Mouse (Mus musculus): ENCODE results near the gene Sdad1. TPM values are rescaled to one million over a fixed set of nuclear protein-coding genes. Genes with fewer than 3 reads are reported as not detected.
A peak's percentile ranks its signal among the peaks of the same experiment; 100 is the strongest.

The Sdad1 gene
- polyA plus RNA-seq, 1 experiment, result 6.1 TPM

DNA sequence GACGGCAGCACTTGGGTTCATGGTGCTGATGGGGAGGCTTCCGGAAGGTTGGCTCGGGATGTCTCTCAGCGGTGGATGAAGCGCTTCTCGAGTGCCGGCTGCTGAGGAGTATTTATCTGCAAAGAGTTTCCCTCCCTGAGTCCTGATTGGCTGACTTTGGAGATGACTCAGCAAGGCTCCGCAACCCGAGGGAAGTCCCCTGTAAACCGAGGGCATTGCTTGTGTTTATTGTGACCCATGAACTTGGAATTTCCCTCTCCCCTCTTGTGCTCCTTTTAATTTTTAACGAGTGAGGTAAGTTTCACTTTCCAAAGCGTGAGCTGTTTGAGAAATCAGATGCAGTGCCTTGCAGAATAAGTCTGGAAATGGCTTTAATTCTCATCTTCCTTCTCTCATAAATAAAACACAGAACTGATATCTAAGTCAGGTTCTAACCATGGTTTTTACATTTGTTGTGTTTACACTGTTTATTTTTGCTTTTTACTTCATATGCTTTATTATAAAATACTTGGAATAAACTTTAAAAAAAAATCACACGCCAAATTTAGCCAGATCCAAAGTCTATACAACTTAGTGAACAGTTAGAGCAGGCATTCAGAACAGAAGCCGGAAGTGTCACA, 38.6 kb upstream of the Sdad1 start, which contains the start of gene Cxcl10:
Gene Cxcl10 (minus strand): TSS at position 96 of the 620 bp plus-strand sequence.
- peak; percentile 91 for DNase-seq
- Histone ChIP-seq H3K27me3 (replicated peaks; ENCODE audit: control insufficient read depth, insufficient read depth, low read length) (no peaks in the 10 kb centered on the region), H3K4me1 (ENCODE audit: control insufficient read depth, insufficient read depth, low read length) (peaks cover 13% of the 10 kb centered on the region; the same call in 1 of the 2 replicates), H3K27ac (ENCODE audit: insufficient read depth, low read depth, low read length) (peak within 1 kb of the TSS; percentile 51; the same call in 1 of the 2 replicates), H3K36me3 (ENCODE audit: control insufficient read depth, insufficient read depth, low read length) (no peaks in the 10 kb centered on the region), H3K4me3 (ENCODE audit: insufficient read depth, low read depth, low read length) (peak within 1 kb of the TSS; percentile 29)
- TF ChIP-seq POLR2A (IDR thresholded peaks at IDR 0.05; ENCODE audit: low read depth, low read length) (no peak), CTCF (conservative IDR thresholded peaks at IDR 0.05; ENCODE audit: insufficient read depth, insufficient read length, low read depth, low read length) (no peak)
- 4% methylated on average over 14 of the region's 14 CpGs for WGBS

DNA sequence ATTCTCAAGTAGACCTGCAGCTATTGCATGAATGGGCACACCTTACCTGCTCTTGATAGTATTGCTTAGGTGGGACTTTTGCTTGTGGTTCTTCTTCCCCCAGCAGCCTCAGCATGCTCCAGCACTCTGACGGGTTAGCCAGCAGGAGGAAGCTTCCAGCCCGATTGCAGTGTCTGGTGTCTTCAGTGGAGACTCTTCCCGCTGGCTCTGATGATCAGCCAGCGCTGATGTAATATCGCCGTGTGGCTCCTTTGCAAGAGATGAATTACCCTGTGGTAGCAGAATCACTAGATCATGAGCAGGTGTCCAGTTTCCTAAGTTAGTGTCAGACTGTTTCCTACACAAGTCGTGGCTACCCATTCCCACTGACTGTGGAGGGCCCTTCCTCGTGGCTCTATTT, 34.7 kb upstream of the Sdad1 start:
- H3K36me3 ChIP-seq (ENCODE audit: control insufficient read depth, insufficient read depth, low read length), result no peaks in the 10 kb centered on the region
- no peak overlapping the region for H3K4me3 ChIP-seq (ENCODE audit: insufficient read depth, low read depth, low read length)
- TF ChIP-seq CTCF (conservative IDR thresholded peaks at IDR 0.05; ENCODE audit: insufficient read depth, insufficient read length, low read depth, low read length), result no peak
- TF ChIP-seq POLR2A (IDR thresholded peaks at IDR 0.05; ENCODE audit: low read depth, low read length), result no peak
- H3K27me3 ChIP-seq (replicated peaks; ENCODE audit: control insufficient read depth, insufficient read depth, low read length), result no peaks in the 10 kb centered on the region
- H3K27ac ChIP-seq (ENCODE audit: insufficient read depth, low read depth, low read length), result no peak overlapping the region
- peaks cover 6% of the 10 kb centered on the region; the same call in 1 of the 2 replicates for H3K4me1 ChIP-seq (ENCODE audit: control insufficient read depth, insufficient read depth, low read length)
- no peak for DNase-seq
- WGBS, result 79% methylated on average over 8 of the region's 8 CpGs

DNA sequence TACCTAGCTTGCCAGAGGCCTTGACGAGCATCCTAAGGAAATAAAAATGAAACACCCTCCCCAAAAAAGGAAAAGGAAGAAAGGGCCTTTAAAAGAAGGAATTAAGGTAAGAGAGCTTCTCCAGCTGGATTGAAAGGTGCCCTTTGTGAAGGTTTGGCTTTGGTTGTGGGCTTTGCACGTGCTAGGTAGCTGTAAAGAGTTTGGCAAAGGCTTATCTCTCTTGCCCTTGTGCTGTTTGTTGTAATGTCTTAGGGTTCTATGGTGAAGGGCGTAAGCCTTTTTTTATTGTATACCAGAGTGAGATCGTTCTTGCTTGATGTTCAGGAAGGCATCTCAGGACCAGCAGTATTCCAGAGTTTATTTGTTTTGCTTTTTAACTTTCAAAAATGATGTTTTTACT, 30.3 kb upstream of the Sdad1 start:
- Histone ChIP-seq H3K27me3 (replicated peaks; ENCODE audit: control insufficient read depth, insufficient read depth, low read length) (no peaks in the 10 kb centered on the region), H3K27ac (ENCODE audit: insufficient read depth, low read depth, low read length) (no peak overlapping the region), H3K36me3 (ENCODE audit: control insufficient read depth, insufficient read depth, low read length) (no peaks in the 10 kb centered on the region), H3K4me3 (ENCODE audit: insufficient read depth, low read depth, low read length) (no peak overlapping the region), H3K4me1 (ENCODE audit: control insufficient read depth, insufficient read depth, low read length) (no peaks in the 10 kb centered on the region)
- TF ChIP-seq POLR2A (IDR thresholded peaks at IDR 0.05; ENCODE audit: low read depth, low read length) (no peak), CTCF (conservative IDR thresholded peaks at IDR 0.05; ENCODE audit: insufficient read depth, insufficient read length, low read depth, low read length) (no peak)
- DNase-seq, result no peak
- 66% methylated on average over 4 of the region's 4 CpGs for WGBS

DNA sequence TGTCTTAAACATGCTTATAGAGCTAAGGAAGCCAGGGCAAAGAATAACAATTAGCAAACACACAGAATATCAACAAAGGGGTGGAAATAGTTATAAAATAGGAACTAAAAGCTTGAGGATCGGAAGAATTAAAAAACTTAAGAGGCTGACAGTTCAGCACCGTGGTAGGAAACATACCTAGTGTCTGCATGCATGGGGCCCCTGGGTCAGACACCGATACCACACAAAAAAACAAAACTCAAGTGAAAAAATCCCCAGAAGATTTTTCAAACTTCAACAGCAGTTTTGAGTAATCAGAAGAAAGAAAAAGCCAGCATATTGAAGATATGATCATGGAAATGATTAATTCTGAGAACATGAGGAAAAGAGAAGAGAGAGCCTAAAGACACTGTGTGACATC, 26.5 kb upstream of the Sdad1 start:
- no peak for DNase-seq
- H3K4me1 ChIP-seq (ENCODE audit: control insufficient read depth, insufficient read depth, low read length), result no peaks in the 10 kb centered on the region
- no peaks in the 10 kb centered on the region for H3K36me3 ChIP-seq (ENCODE audit: control insufficient read depth, insufficient read depth, low read length)
- TF ChIP-seq POLR2A (IDR thresholded peaks at IDR 0.05; ENCODE audit: low read depth, low read length) (no peak), CTCF (conservative IDR thresholded peaks at IDR 0.05; ENCODE audit: insufficient read depth, insufficient read length, low read depth, low read length) (no peak)
- no peaks in the 10 kb centered on the region for H3K27me3 ChIP-seq (replicated peaks; ENCODE audit: control insufficient read depth, insufficient read depth, low read length)
- no peak overlapping the region for H3K27ac ChIP-seq (ENCODE audit: insufficient read depth, low read depth, low read length)
- WGBS, result 72% methylated on average over 3 of the region's 3 CpGs
- H3K4me3 ChIP-seq (ENCODE audit: insufficient read depth, low read depth, low read length), result no peak overlapping the region

DNA sequence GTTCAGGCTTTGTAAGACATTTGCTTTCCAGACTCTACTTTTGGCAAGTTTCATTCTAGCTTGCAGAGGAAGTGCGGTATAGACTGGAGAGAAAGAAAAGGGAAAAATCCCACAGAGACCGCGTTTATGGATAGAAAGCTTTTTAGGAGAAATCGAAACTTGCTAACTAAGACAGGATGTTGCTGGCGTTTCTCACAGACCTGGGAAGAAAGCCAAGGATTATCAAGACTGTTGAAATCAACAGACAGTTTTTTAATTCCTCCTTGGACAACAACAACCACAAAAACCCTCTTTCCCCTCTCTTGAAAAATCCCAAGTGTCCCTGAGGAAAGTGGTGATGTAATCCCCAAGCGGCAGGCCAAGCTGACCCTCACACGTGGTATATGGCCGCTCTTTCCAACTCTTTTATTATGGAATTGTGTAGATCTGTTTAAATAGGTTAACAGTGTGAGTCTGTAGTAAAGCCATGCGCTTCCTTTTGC, 22.1 kb upstream of the Sdad1 start:
- 0 out of 2 replicates have a peak overlapping the region, but pooled peaks have one; percentile 10 for H3K4me3 ChIP-seq (ENCODE audit: insufficient read depth, low read depth, low read length)
- no peaks in the 10 kb centered on the region for H3K36me3 ChIP-seq (ENCODE audit: control insufficient read depth, insufficient read depth, low read length)
- H3K27ac ChIP-seq (ENCODE audit: insufficient read depth, low read depth, low read length), result peak overlapping the region; percentile 89
- H3K4me1 ChIP-seq (ENCODE audit: control insufficient read depth, insufficient read depth, low read length), result no peaks in the 10 kb centered on the region
- WGBS, result 58% methylated on average over 9 of the region's 9 CpGs
- no peaks in the 10 kb centered on the region; the same call in 1 of the 2 replicates for H3K27me3 ChIP-seq (replicated peaks; ENCODE audit: control insufficient read depth, insufficient read depth, low read length)
- DNase-seq, result peak; percentile 80
- TF ChIP-seq POLR2A (IDR thresholded peaks at IDR 0.05; ENCODE audit: low read depth, low read length), result no peak
- no peak for TF ChIP-seq CTCF (conservative IDR thresholded peaks at IDR 0.05; ENCODE audit: insufficient read depth, insufficient read length, low read depth, low read length)

DNA sequence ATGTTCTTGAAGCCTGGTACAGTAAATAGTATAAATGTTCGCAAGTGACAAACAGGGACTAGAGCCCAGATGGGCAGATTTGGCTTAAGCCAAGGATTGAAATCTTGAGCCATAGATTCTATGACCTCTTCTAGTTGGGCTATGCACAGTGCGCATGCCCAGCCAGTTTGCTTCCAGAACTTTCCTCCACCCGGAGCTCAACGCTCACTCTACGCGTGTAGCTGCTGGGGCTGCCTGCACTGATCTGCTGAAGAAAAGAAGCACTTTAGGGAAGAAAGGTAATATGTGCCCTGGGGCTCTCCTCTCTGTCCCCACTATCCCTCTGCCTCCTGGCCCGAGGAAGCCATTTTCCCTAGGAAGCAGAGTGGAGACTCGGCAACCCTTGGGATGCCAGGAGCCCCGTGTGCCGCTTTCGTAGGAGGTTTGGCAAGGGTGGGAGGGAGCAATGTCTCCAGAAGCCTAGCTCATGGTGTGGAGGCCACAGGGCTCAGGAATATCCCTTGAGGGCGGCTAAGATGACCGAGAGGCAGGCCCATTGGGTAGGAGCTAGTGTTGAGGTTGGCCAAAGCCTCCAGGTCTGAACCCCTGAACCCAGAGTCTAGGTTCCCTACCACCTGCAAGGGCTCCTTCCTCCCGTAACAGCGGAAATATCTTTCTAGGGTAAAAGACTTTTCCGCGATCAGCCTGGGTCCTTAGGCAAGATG, 21.5 kb upstream of the Sdad1 start, which contains the start of gene Art3:
Gene Art3 (plus strand): TSS at position 193 of the 704 bp plus-strand sequence.
- Histone ChIP-seq H3K4me1 (ENCODE audit: control insufficient read depth, insufficient read depth, low read length) (no peaks in the 10 kb centered on the region), H3K36me3 (ENCODE audit: control insufficient read depth, insufficient read depth, low read length) (no peaks in the 10 kb centered on the region), H3K27me3 (replicated peaks; ENCODE audit: control insufficient read depth, insufficient read depth, low read length) (no peaks in the 10 kb centered on the region; the same call in 1 of the 2 replicates), H3K4me3 (ENCODE audit: insufficient read depth, low read depth, low read length) (0 out of 2 replicates have a peak within 1 kb of the TSS, but pooled peaks have one; percentile 13), H3K27ac (ENCODE audit: insufficient read depth, low read depth, low read length) (peak within 1 kb of the TSS; percentile 89)
- no peak for TF ChIP-seq POLR2A (IDR thresholded peaks at IDR 0.05; ENCODE audit: low read depth, low read length)
- TF ChIP-seq CTCF (conservative IDR thresholded peaks at IDR 0.05; ENCODE audit: insufficient read depth, insufficient read length, low read depth, low read length), result no peak
- no peak for DNase-seq
- 86% methylated on average over 17 of the region's 17 CpGs for WGBS

DNA sequence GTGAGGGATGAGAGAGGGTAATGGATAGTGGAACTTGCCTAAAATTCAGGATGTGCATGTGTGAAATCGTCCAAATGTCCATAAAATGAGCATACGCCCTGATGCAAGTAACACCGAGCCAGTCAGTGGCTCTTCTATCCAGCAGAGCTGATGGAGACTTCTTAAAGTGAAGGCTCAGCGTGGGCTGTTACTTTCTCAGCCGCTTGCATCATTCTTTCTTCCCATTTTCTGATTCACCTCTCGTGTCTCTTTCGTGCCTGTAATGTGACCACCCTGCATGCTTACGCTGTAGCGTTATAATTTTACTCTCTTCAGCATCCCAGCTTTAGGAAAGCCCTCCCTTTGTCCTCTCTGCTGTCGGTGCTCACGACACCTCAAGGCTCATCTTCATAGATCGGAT, 20.8 kb upstream of the Sdad1 start:
- TF ChIP-seq POLR2A (IDR thresholded peaks at IDR 0.05; ENCODE audit: low read depth, low read length) (no peak), CTCF (conservative IDR thresholded peaks at IDR 0.05; ENCODE audit: insufficient read depth, insufficient read length, low read depth, low read length) (no peak)
- no peaks in the 10 kb centered on the region for H3K36me3 ChIP-seq (ENCODE audit: control insufficient read depth, insufficient read depth, low read length)
- WGBS, result 88% methylated on average over 12 of the region's 12 CpGs
- H3K4me3 ChIP-seq (ENCODE audit: insufficient read depth, low read depth, low read length), result no peak overlapping the region
- DNase-seq, result no peak
- H3K27ac ChIP-seq (ENCODE audit: insufficient read depth, low read depth, low read length), result no peak overlapping the region
- no peaks in the 10 kb centered on the region; the same call in 1 of the 2 replicates for H3K27me3 ChIP-seq (replicated peaks; ENCODE audit: control insufficient read depth, insufficient read depth, low read length)
- H3K4me1 ChIP-seq (ENCODE audit: control insufficient read depth, insufficient read depth, low read length), result no peaks in the 10 kb centered on the region
